Mouse (Mus musculus) kidney, embryonic 16.5 days (tissue): ENCODE data around the gene Nr2c1. TPM values are rescaled to one million over a fixed set of nuclear protein-coding genes. Genes with fewer than 3 reads are reported as not detected.

Experiments
- ATAC-seq: fragments of 200-750 bp; cut with Nextera tagmentation; 2 replicates; pipeline ENCODE4 v1.8.0; 2017; ENCODE audit warnings: moderate TSS enrichment; ENCODE audit not compliant: low FRiP score, low TSS enrichment
- H3K27ac ChIP-seq: fragments of 300-500 bp; sonication (generic); 2 replicates; pipeline ENCODE4 v1.5.1; 2014; ENCODE audit warnings: low read length
- H3K27me3 ChIP-seq: fragments of 300-500 bp; sonication (generic); 2 replicates; pipeline ENCODE4 v1.6.1; 2014; ENCODE audit warnings: low read length, control low read depth, mixed read lengths; ENCODE audit not compliant: insufficient read depth
- H3K36me3 ChIP-seq: fragments of 300-500 bp; sonication (generic); 2 replicates; pipeline ENCODE4 v1.6.1; 2014; ENCODE audit warnings: low read length, control low read depth, mixed read lengths; ENCODE audit not compliant: insufficient read depth
- H3K4me1 ChIP-seq: fragments of 300-500 bp; sonication (generic); 2 replicates; pipeline ENCODE4 v1.6.1; 2014; ENCODE audit warnings: low read length, control low read depth, mixed read lengths; ENCODE audit not compliant: insufficient read depth
- H3K4me2 ChIP-seq: fragments of 300-500 bp; sonication (generic); replicated peaks from 2 replicates; pipeline ENCODE4 v1.6.1; 2014; ENCODE audit warnings: low read depth, low read length
- H3K4me3 ChIP-seq: fragments of 300-500 bp; sonication (generic); 2 replicates; pipeline ENCODE4 v1.5.1; 2014; ENCODE audit warnings: mild to moderate bottlenecking, low read length
- H3K9ac ChIP-seq: fragments of 300-500 bp; sonication (generic); replicated peaks from 2 replicates; pipeline ENCODE4 v1.6.1; 2014; ENCODE audit warnings: low read length
- H3K9me3 ChIP-seq: fragments of 300-500 bp; sonication (generic); 2 replicates; pipeline ENCODE4 v1.6.1; 2016; ENCODE audit warnings: low read length, control low read depth
- WGBS: fragments of 180-500 bp; shearing (Covaris S2); extraction: QIAGEN DNeasy Blood & Tissue Kit; methylation state at CpG from one replicate; pipeline ENCODE4 v1.1.7; 2014; 5-methylcytosine and 5-hydroxymethylcytosine counted together
- polyA plus RNA-seq: library from polyadenylated mRNA; unstranded; fragments of >200 nt; fragmentation: Nextera tagmentation; extraction: Ambion mirVana; gene quantifications from 2 replicates; pipeline ENCODE4 v1.2.1, GENCODE M21; 2015

Nr2c1 gene
- polyA plus RNA-seq, 1 experiment from 2014 or later: 9.5 TPM

DNA sequence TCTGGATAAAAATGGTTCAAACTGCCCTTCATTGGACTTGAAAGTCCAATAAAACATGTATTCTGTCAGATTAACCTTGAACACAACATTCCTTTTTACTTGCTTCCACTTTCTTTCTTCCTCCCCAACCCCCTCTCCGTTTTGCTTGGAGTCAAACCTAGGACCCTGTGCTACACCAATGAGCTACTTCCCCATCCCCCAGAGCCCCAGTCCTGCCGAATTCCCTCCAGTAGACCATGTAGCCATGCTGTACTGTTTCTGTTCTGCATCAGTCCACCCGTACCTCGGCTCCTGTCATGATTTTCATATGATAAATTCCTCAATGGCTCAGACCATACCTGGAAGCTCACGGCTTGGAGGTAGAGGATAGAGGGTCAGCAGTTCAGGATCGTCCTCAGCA lies 83.2 kb downstream of the Nr2c1 start:
- H3K36me3 ChIP-seq: no peaks in the 10 kb centered on the region
- no peaks in the 10 kb centered on the region for H3K27me3 ChIP-seq
- H3K27ac ChIP-seq: no peak overlapping the region
- WGBS: 79% methylated on average over 6 of the region's 6 CpGs
- no peaks in the 10 kb centered on the region for H3K9me3 ChIP-seq
- H3K4me2 ChIP-seq: no peak overlapping the region
- no peak for ATAC-seq
- 0 out of 2 replicates have a peak, but pooled peaks cover 4% of the 10 kb centered on the region for H3K4me1 ChIP-seq
- no peak overlapping the region for H3K9ac ChIP-seq
- H3K4me3 ChIP-seq: no peak overlapping the region

GRCm38 (mm10) chr10:94235200-94235599 lies 87.4 kb downstream of the Nr2c1 start:
- H3K9ac ChIP-seq: no peak overlapping the region
- WGBS: 25% methylated on average over 4 of the region's 4 CpGs
- H3K27ac ChIP-seq: no peak overlapping the region
- no peaks in the 10 kb centered on the region for H3K9me3 ChIP-seq
- H3K4me2 ChIP-seq: no peak overlapping the region
- H3K4me1 ChIP-seq: peaks cover 7% of the 10 kb centered on the region; the same call in 1 of the 2 replicates
- no peaks in the 10 kb centered on the region for H3K27me3 ChIP-seq
- no peak overlapping the region for H3K4me3 ChIP-seq
- no peaks in the 10 kb centered on the region for H3K36me3 ChIP-seq
- ATAC-seq: no peak

DNA sequence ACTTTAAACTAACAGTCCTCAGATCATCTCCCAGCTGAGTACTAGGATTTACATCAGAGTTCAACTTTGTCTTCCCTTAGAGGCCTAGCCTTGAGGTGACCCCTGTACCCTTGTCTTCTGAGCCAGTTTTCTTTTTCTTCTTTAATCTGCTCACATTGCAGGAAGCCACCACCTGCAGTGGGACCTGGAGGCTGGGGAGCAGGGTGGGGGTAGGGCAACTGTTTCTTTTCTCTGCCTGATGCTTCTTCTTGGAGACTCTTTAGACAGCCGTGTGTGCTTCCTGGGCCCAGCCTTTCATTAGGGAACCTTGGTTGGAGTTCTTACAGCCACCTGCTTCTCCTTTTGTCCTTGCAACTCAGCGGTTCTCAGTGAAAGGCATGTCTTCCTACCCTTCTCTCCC lies 93.5 kb downstream of the Nr2c1 start:
- Histone ChIP-seq H3K9me3 (no peaks in the 10 kb centered on the region), H3K9ac (no peak overlapping the region), H3K4me3 (no peak overlapping the region), H3K4me2 (no peak overlapping the region), H3K4me1 (peaks cover 3% of the 10 kb centered on the region; the same call in 1 of the 2 replicates), H3K36me3 (no peaks in the 10 kb centered on the region), H3K27ac (no peak overlapping the region), H3K27me3 (no peaks in the 10 kb centered on the region)
- WGBS: 79% methylated on average over 2 of the region's 2 CpGs
- no peak for ATAC-seq

Other genes starting within 250 kb of the Nr2c1 start
- gene Vezt, start 112.2 kb upstream of the Nr2c1 start, polyA plus RNA-seq: 24.5 TPM in 2 replicates
- 3.3 TPM in 2 replicates for gene Fgd6, start 112.0 kb upstream of the Nr2c1 start, polyA plus RNA-seq
- gene Ndufa12, start 50.7 kb downstream of the Nr2c1 start, polyA plus RNA-seq: 389 and 424 TPM in 2 replicates
- gene Gm4792, start 150.7 kb downstream of the Nr2c1 start, polyA plus RNA-seq: not detected in 2 replicates
- gene Tmcc3, start 163.9 kb downstream of the Nr2c1 start, polyA plus RNA-seq: 8.0 and 9.2 TPM in 2 replicates